Mouse (Mus musculus): ENCODE measurements around the gene Eno3. TPM values are rescaled to one million over a fixed set of nuclear protein-coding genes. Genes with fewer than 3 reads are reported as not detected.

The Eno3 gene
- polyA plus RNA-seq, 1 experiment from 2014 or later, result 52.3 TPM

GRCm38 (mm10) chr11:70663957-70664356 lies 7.0 kb downstream of the Eno3 start:
- no peak overlapping the region for H3K4me3 ChIP-seq
- no peaks in the 10 kb centered on the region for H3K9me3 ChIP-seq
- H3K4me1 ChIP-seq, result peaks cover 14% of the 10 kb centered on the region
- H3K9ac ChIP-seq, result no peak overlapping the region
- peaks cover 68% of the 10 kb centered on the region for H3K36me3 ChIP-seq
- H3K27me3 ChIP-seq, result no peaks in the 10 kb centered on the region
- WGBS, result 91% methylated on average over 6 of the region's 6 CpGs
- ATAC-seq (ENCODE audit: low FRiP score, low read depth), result no peak
- H3K4me2 ChIP-seq (replicated peaks), result no peak overlapping the region
- H3K27ac ChIP-seq, result no peak overlapping the region

GRCm38 (mm10) chr11:70664741-70665140 lies 7.7 kb downstream of the Eno3 start:
- WGBS, result 94% methylated on average over 9 of the region's 9 CpGs
- H3K27me3 ChIP-seq, result no peaks in the 10 kb centered on the region
- peaks cover 68% of the 10 kb centered on the region for H3K36me3 ChIP-seq
- H3K4me2 ChIP-seq (replicated peaks), result no peak overlapping the region
- peaks cover 13% of the 10 kb centered on the region for H3K4me1 ChIP-seq
- no peak overlapping the region for H3K9ac ChIP-seq
- no peak for ATAC-seq (ENCODE audit: low FRiP score, low read depth)
- H3K27ac ChIP-seq, result no peak overlapping the region
- H3K9me3 ChIP-seq, result no peaks in the 10 kb centered on the region
- no peak overlapping the region for H3K4me3 ChIP-seq

GRCm38 (mm10) chr11:70666687-70667086 lies 9.7 kb downstream of the Eno3 start:
- Histone ChIP-seq H3K36me3 (peaks cover 64% of the 10 kb centered on the region), H3K27ac (no peak overlapping the region), H3K4me1 (peaks cover 28% of the 10 kb centered on the region), H3K4me3 (no peak overlapping the region), H3K4me2 (replicated peaks) (peak overlapping the region; percentile 86; the same call in 1 of the 2 replicates), H3K9ac (no peak overlapping the region; the same call in 1 of the 2 replicates), H3K27me3 (no peaks in the 10 kb centered on the region), H3K9me3 (no peaks in the 10 kb centered on the region)
- 89% methylated on average over 8 of the region's 8 CpGs for WGBS
- no peak for ATAC-seq (ENCODE audit: low FRiP score, low read depth)

GRCm38 (mm10) chr11:70667271-70668150 lies 10.5 kb downstream of the Eno3 start:
- Histone ChIP-seq H3K9ac (peak overlapping the region; percentile 69), H3K36me3 (peaks cover 64% of the 10 kb centered on the region), H3K9me3 (no peaks in the 10 kb centered on the region), H3K4me1 (peaks cover 28% of the 10 kb centered on the region), H3K4me3 (peak overlapping the region; percentile 70), H3K27ac (peak overlapping the region; percentile 91), H3K27me3 (no peaks in the 10 kb centered on the region), H3K4me2 (replicated peaks) (peak overlapping the region; percentile 86)
- WGBS, result 43% methylated on average over 14 of the region's 14 CpGs
- ATAC-seq (ENCODE audit: low FRiP score, low read depth), result no peak

- H3K4me3 ChIP-seq, result peak overlapping the region; percentile 70
- H3K9me3 ChIP-seq, result no peaks in the 10 kb centered on the region
- peak overlapping the region; percentile 91 for H3K27ac ChIP-seq
- H3K9ac ChIP-seq, result peak overlapping the region; percentile 69
- no peaks in the 10 kb centered on the region for H3K27me3 ChIP-seq
- H3K4me1 ChIP-seq, result peaks cover 28% of the 10 kb centered on the region
- H3K36me3 ChIP-seq, result peaks cover 60% of the 10 kb centered on the region
- under 1% methylated on average over 15 of the region's 15 CpGs for WGBS
- ATAC-seq (ENCODE audit: low FRiP score, low read depth), result peak; percentile 52; the same call in 1 of the 2 replicates
- peak overlapping the region; percentile 86 for H3K4me2 ChIP-seq (replicated peaks)
Observed at GRCm38 (mm10) chr11:70668335-70668770, 11.4 kb downstream of the Eno3 start.

GRCm38 (mm10) chr11:70668771-70669505 lies 11.9 kb downstream of the Eno3 start, which contains the start of gene Spag7:
Spag7 (minus strand) TSS chr11:70669416.
- Histone ChIP-seq H3K27ac (peak within 1 kb of the TSS; percentile 98), H3K9me3 (no peaks in the 10 kb centered on the region), H3K9ac (peak within 1 kb of the TSS; percentile 84), H3K36me3 (peaks cover 59% of the 10 kb centered on the region), H3K4me3 (peak within 1 kb of the TSS; percentile 70), H3K4me2 (replicated peaks) (peak within 1 kb of the TSS; percentile 86), H3K4me1 (peaks cover 28% of the 10 kb centered on the region), H3K27me3 (no peaks in the 10 kb centered on the region)
- under 1% methylated on average over 44 of the region's 44 CpGs for WGBS
- ATAC-seq (ENCODE audit: low FRiP score, low read depth), result peak; percentile 96

GRCm38 (mm10) chr11:70669582-70670345 lies 12.8 kb downstream of the Eno3 start:
- peak; percentile 32 for ATAC-seq (ENCODE audit: low FRiP score, low read depth)
- no peaks in the 10 kb centered on the region for H3K9me3 ChIP-seq
- peak overlapping the region; percentile 84 for H3K9ac ChIP-seq
- H3K27me3 ChIP-seq, result no peaks in the 10 kb centered on the region
- H3K27ac ChIP-seq, result peak overlapping the region; percentile 98
- H3K4me1 ChIP-seq, result peaks cover 28% of the 10 kb centered on the region
- 1% methylated on average over 31 of the region's 31 CpGs for WGBS
- H3K4me2 ChIP-seq (replicated peaks), result peak overlapping the region; percentile 86
- peaks cover 59% of the 10 kb centered on the region for H3K36me3 ChIP-seq
- H3K4me3 ChIP-seq, result peak overlapping the region; percentile 70

- WGBS, result 53% methylated on average over 14 of the region's 14 CpGs
- H3K4me2 ChIP-seq (replicated peaks), result peak overlapping the region; percentile 86
- H3K9ac ChIP-seq, result peak overlapping the region; percentile 84
- H3K4me1 ChIP-seq, result peaks cover 28% of the 10 kb centered on the region
- H3K27me3 ChIP-seq, result no peaks in the 10 kb centered on the region
- H3K9me3 ChIP-seq, result no peaks in the 10 kb centered on the region
- no peak for ATAC-seq (ENCODE audit: low FRiP score, low read depth)
- H3K4me3 ChIP-seq, result peak overlapping the region; percentile 70
- H3K36me3 ChIP-seq, result peaks cover 58% of the 10 kb centered on the region
- H3K27ac ChIP-seq, result peak overlapping the region; percentile 98
Observed at GRCm38 (mm10) chr11:70670483-70670882, 13.5 kb downstream of the Eno3 start.

- 86% methylated on average over 16 of the region's 16 CpGs for whole genome bisulfite sequencing
- Histone ChIP-seq H3K9ac (peak overlapping the region; percentile 84), H3K4me3 (0 out of 2 replicates have a peak overlapping the region, but pooled peaks have one; percentile 70), H3K27me3 (no peaks in the 10 kb centered on the region), H3K9me3 (no peaks in the 10 kb centered on the region), H3K4me2 (replicated peaks) (no peak overlapping the region; the same call in 1 of the 2 replicates), H3K36me3 (peaks cover 61% of the 10 kb centered on the region), H3K4me1 (peaks cover 28% of the 10 kb centered on the region), H3K27ac (no peak overlapping the region)
- no peak for ATAC-seq (ENCODE audit: low FRiP score, low read depth)
Observed at GRCm38 (mm10) chr11:70671333-70672047, 14.5 kb downstream of the Eno3 start.

- no peak overlapping the region for H3K9ac ChIP-seq
- peaks cover 68% of the 10 kb centered on the region for H3K36me3 ChIP-seq
- peaks cover 14% of the 10 kb centered on the region for H3K4me1 ChIP-seq
- no peak for ATAC-seq (ENCODE audit: low FRiP score, low read depth)
- no peak overlapping the region for H3K4me2 ChIP-seq (replicated peaks)
- H3K27ac ChIP-seq, result no peak overlapping the region
- WGBS, result 78% methylated on average over 6 of the region's 6 CpGs
- no peaks in the 10 kb centered on the region for H3K27me3 ChIP-seq
- no peak overlapping the region for H3K4me3 ChIP-seq
- H3K9me3 ChIP-seq, result no peaks in the 10 kb centered on the region
Observed at GRCm38 (mm10) chr11:70674014-70674413, 17.0 kb downstream of the Eno3 start.

- Histone ChIP-seq H3K4me1 (peaks cover 14% of the 10 kb centered on the region), H3K27me3 (no peaks in the 10 kb centered on the region), H3K4me3 (no peak overlapping the region), H3K4me2 (replicated peaks) (no peak overlapping the region), H3K36me3 (peaks cover 73% of the 10 kb centered on the region), H3K9ac (no peak overlapping the region), H3K9me3 (no peaks in the 10 kb centered on the region), H3K27ac (no peak overlapping the region)
- ATAC-seq (ENCODE audit: low FRiP score, low read depth), result no peak
- WGBS, result 78% methylated on average over 11 of the region's 11 CpGs
Observed at GRCm38 (mm10) chr11:70674501-70674900, 17.5 kb downstream of the Eno3 start.
